Mouse (Mus musculus) megakaryocyte, embryonic 14.5 days (primary cell): ENCODE data around the gene Tlr12.

Experiments used
- FLI1 ChIP-seq: IDR thresholded peaks from 2 replicates; pipeline ENCODE4 v1.6.1; 2012; ENCODE audit warnings: low read length, inconsistent platforms, mixed read lengths
- GATA1 ChIP-seq: IDR thresholded peaks from 3 replicates; pipeline ENCODE4 v1.6.1; 2012; ENCODE audit warnings: mixed read lengths, low read length, inconsistent platforms, borderline replicate concordance

- TF ChIP-seq GATA1 (no peak), FLI1 (no peak)
Measured at GRCm38 (mm10) chr4:128621109-128621508, 2.7 kb upstream of the Tlr12 start.
